Mouse (Mus musculus): ENCODE data around the gene Ndufv1. TPM values are rescaled to one million over a fixed set of nuclear protein-coding genes. Genes with fewer than 3 reads are reported as not detected.
"Not testable (repeated sequence)": the region's sequence is repeated elsewhere in the genome, so short reads cannot be mapped to it uniquely, and the experiment has no call there.

Gene Ndufv1
- polyA plus RNA-seq, 1 experiment = 62.3 TPM

DNA sequence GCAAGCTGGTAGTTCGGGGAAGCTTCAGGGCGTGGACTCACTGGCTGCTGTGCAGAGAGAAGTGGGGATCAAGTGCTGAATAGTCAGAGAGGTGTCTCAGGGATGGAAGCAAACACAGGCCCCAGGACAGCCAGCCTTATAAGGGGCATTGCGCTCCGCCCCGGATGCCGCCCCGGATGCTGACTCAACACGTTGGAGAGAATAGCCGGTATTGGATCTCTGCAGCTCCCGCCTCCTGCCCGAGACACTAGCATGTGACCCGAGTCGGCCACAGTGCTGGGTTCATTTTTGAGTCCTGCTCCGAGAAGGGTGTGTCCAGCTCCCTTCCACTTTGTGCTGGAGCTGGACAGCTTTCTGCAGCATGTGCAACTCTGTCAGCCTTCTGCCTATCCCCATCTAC lies 29.5 kb upstream of the Ndufv1 start:
- TF ChIP-seq CTCF (IDR thresholded peaks at IDR 0.05; ENCODE audit: low read depth, low read length) (no peak), POLR2A (IDR thresholded peaks at IDR 0.05; ENCODE audit: borderline replicate concordance, low read depth, low read length) (no peak)
- no peak overlapping the region for H3K4me3 ChIP-seq (ENCODE audit: insufficient read depth, low read length)

DNA sequence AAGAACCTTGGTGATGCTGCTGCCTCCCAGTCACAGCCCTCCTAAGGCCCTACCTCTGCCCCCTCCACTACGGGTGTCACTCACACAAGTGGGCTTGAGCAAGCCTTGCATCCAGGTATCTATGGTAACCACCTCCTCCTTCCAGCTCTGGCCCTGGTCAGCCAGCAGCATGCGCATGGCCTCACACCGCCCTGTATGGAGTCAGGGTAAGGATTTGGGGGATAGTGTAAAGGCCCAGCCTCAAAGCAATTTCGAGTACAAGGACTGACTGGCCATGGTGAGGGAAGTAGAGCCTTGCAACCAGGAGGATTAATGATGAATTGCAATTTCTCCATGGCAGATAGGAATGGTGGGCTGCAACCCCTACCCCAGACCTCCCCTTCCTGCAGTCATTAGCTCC lies 28.9 kb upstream of the Ndufv1 start:
- not testable (repeated sequence) for H3K4me3 ChIP-seq (ENCODE audit: insufficient read depth, low read length)

More for the DNA sequence above, 29.5 kb upstream of the Ndufv1 start:
- Histone ChIP-seq H3K4me1 (ENCODE audit: control insufficient read depth, insufficient read depth, low read length) (peaks cover 10% of the 10 kb centered on the region; the same call in 1 of the 2 replicates), H3K27ac (ENCODE audit: insufficient read depth, low read depth, low read length) (no peak overlapping the region)

GRCm38 (mm10) chr19:4040941-4041340 lies 28.3 kb upstream of the Ndufv1 start:
- H3K4me1 ChIP-seq (ENCODE audit: control insufficient read depth, insufficient read depth, low read length) = peaks cover 11% of the 10 kb centered on the region
- H3K27ac ChIP-seq (ENCODE audit: insufficient read depth, low read depth, low read length); H3K4me3 ChIP-seq (ENCODE audit: insufficient read depth, low read length): not testable (repeated sequence)

More for the DNA sequence above, 28.9 kb upstream of the Ndufv1 start:
- peaks cover 13% of the 10 kb centered on the region for H3K4me1 ChIP-seq (ENCODE audit: control insufficient read depth, insufficient read depth, low read length)
- not testable (repeated sequence) for H3K27ac ChIP-seq (ENCODE audit: insufficient read depth, low read depth, low read length)

DNA sequence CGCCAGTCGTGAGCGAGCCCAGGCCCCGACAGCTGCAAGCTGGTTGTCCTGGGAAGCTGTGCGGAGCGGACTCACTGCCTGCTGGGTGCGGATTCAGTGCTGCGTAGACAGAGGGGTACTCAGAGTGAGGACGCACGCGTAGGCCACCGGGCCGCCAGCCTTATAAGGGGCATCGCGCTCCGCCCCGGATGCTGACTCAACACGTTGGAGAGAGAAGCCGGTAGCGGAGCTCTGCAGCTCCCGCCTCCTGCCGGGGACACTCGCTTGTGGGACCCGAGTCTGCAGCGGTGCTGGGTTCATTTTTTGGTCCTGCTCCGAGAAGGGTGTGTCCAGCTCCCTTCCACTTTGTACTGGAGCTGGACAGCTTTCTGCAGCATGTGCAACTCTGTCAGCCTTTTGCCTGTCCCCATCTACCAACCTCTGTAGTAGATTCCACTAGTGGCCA lies 25.2 kb upstream of the Ndufv1 start, which contains the start of gene Gstp1:
Gene Gstp1 (minus strand): TSS at position 198 of the 445 bp plus-strand sequence.
- Histone ChIP-seq H3K4me1 (ENCODE audit: control insufficient read depth, insufficient read depth, low read length) (peaks cover 9% of the 10 kb centered on the region), H3K4me3 (ENCODE audit: insufficient read depth, low read length) (peak within 1 kb of the TSS; percentile 83), H3K27ac (ENCODE audit: insufficient read depth, low read depth, low read length) (no peak within 1 kb of the TSS)
- no peak for TF ChIP-seq POLR2A (IDR thresholded peaks at IDR 0.05; ENCODE audit: borderline replicate concordance, low read depth, low read length)
- TF ChIP-seq CTCF (IDR thresholded peaks at IDR 0.05; ENCODE audit: low read depth, low read length) = no peak

DNA sequence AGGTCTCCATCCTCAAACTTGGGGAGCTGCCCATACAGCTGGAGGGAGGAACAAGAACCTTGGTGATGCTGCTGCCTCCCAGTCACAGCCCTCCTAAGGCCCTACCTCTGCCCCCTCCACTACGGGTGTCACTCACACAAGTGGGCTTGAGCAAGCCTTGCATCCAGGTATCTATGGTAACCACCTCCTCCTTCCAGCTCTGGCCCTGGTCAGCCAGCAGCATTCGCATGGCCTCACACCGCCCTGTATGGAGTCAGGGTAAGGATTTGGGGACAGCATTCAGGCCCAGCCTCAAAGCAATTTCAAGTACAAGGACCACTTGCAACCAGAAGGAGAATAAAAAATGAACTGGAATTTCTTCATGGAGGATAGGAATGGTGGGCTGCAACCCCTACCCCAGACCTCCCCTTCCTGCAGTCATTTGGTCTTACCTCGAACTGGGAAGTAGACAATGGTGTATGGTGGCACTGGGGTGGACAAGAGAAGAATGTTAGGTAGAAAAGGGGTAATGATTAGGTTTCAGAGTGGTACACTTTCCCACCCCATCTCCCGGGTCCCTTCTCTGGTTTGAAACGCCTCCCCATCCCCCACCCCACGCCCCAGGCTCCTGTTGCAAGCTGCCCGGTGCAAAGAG lies 24.7 kb upstream of the Ndufv1 start:
- not testable (repeated sequence) for H3K4me1 ChIP-seq (ENCODE audit: control insufficient read depth, insufficient read depth, low read length); H3K27ac ChIP-seq (ENCODE audit: insufficient read depth, low read depth, low read length)
- H3K4me3 ChIP-seq (ENCODE audit: insufficient read depth, low read length) = peak overlapping the region; percentile 83

DNA sequence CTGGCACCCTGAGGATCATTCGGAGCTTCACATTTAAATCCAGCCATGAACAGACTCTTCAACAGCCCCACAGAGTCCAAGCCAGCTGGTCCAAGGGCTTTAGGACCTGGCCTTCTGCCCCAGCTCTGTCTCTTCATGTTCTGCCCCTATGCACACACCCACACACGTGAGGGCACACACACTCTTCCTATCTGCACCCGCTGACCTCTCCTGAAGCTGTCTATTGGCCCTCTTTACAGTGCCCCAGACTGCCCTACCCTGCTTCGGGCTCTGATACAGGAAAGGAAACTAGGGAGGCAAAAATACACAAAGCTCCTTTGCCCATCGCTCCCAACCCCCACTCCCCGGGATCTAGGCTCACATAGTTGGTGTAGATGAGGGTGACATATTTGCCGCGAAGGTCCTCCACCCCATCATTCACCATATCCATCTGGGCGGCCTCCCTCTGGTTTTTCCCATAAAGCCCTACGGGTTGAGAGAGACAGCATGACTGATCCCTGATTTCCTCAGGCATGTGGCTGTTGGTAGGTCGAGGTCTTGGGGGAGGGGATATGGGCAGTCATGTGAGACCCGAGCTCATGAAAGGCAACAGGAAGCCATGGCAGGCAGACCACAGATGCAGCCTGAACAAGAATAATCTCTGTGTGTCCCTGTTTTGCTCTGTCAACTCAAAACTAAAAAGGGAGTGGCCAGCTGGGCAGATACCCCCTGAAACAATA lies 23.9 kb upstream of the Ndufv1 start:
- Histone ChIP-seq H3K27ac (ENCODE audit: insufficient read depth, low read depth, low read length) (no peak overlapping the region), H3K4me3 (ENCODE audit: insufficient read depth, low read length) (no peak overlapping the region; the same call in 1 of the 2 replicates), H3K4me1 (ENCODE audit: control insufficient read depth, insufficient read depth, low read length) (peaks cover 9% of the 10 kb centered on the region)
- no peak for TF ChIP-seq CTCF (IDR thresholded peaks at IDR 0.05; ENCODE audit: low read depth, low read length)
- no peak for TF ChIP-seq POLR2A (IDR thresholded peaks at IDR 0.05; ENCODE audit: borderline replicate concordance, low read depth, low read length)

- TF ChIP-seq CTCF (IDR thresholded peaks at IDR 0.05; ENCODE audit: low read depth, low read length) (no peak), POLR2A (IDR thresholded peaks at IDR 0.05; ENCODE audit: borderline replicate concordance, low read depth, low read length) (no peak)
- Histone ChIP-seq H3K27ac (ENCODE audit: insufficient read depth, low read depth, low read length) (no peak overlapping the region), H3K4me3 (ENCODE audit: insufficient read depth, low read length) (no peak overlapping the region), H3K4me1 (ENCODE audit: control insufficient read depth, insufficient read depth, low read length) (peaks cover 9% of the 10 kb centered on the region)
These were observed 21.1 kb upstream of the Ndufv1 start for GRCm38 (mm10) chr19:4033742-4034141.

GRCm38 (mm10) chr19:4033298-4033697 lies 20.7 kb upstream of the Ndufv1 start:
- no peak overlapping the region for H3K27ac ChIP-seq (ENCODE audit: insufficient read depth, low read depth, low read length)
- H3K4me1 ChIP-seq (ENCODE audit: control insufficient read depth, insufficient read depth, low read length) = peaks cover 9% of the 10 kb centered on the region
- TF ChIP-seq CTCF (IDR thresholded peaks at IDR 0.05; ENCODE audit: low read depth, low read length) (no peak), POLR2A (IDR thresholded peaks at IDR 0.05; ENCODE audit: borderline replicate concordance, low read depth, low read length) (no peak)
- H3K4me3 ChIP-seq (ENCODE audit: insufficient read depth, low read length) = no peak overlapping the region

DNA sequence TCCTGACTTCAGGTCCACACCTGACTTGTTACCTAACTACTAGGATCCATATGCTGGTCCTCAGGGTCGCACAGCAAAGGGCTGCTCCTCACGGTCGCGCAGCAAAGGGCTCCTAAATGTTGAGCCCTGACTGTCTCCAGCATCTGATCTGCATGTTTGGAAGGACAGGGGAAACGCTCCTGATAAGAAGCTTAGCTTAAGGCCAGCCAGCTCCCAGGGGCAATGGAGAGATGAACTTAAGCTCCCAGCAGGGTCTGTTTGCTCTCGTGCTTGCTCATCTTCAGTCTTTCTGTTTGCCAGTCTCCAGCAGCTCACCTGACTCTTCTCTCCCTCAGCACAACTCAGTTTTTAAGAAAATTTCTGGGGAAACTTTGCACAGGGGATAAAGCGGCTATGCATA lies 20.1 kb upstream of the Ndufv1 start:
- TF ChIP-seq CTCF (IDR thresholded peaks at IDR 0.05; ENCODE audit: low read depth, low read length) (no peak), POLR2A (IDR thresholded peaks at IDR 0.05; ENCODE audit: borderline replicate concordance, low read depth, low read length) (no peak)
- H3K27ac ChIP-seq (ENCODE audit: insufficient read depth, low read depth, low read length) = no peak overlapping the region
- H3K4me1 ChIP-seq (ENCODE audit: control insufficient read depth, insufficient read depth, low read length) = peaks cover 6% of the 10 kb centered on the region; the same call in 1 of the 2 replicates
- H3K4me3 ChIP-seq (ENCODE audit: insufficient read depth, low read length) = no peak overlapping the region

DNA sequence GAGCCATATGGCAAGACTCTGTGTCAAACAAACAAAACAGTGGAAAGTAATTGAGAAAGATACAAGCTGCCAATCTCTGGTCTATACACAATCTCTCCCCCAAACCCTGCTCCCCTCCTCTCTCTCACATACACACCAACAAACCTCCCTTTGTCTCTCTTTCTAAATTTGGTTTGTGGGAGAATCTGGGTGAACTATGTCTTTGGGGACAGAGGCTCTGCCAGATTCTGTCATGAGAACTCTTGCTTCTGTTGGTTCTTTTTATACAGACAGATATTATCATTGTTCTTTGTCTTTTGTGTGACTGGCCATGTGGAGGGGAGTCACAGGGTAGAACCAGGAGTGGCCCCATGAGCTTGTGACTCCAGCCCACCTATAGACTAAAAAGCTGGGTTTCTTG lies 15.0 kb upstream of the Ndufv1 start:
- H3K27ac ChIP-seq (ENCODE audit: insufficient read depth, low read depth, low read length) = no peak overlapping the region
- no peaks in the 10 kb centered on the region for H3K4me1 ChIP-seq (ENCODE audit: control insufficient read depth, insufficient read depth, low read length)
- no peak for TF ChIP-seq POLR2A (IDR thresholded peaks at IDR 0.05; ENCODE audit: borderline replicate concordance, low read depth, low read length)
- no peak for TF ChIP-seq CTCF (IDR thresholded peaks at IDR 0.05; ENCODE audit: low read depth, low read length)

More for the DNA sequence above, 15.0 kb upstream of the Ndufv1 start:
- no peak overlapping the region for H3K4me3 ChIP-seq (ENCODE audit: insufficient read depth, low read length)

All from bone marrow macrophage, adult 2 months (primary cell).